Mouse (Mus musculus) layer of hippocampus, postnatal 10 days (tissue): Measurements from ENCODE around the gene Ptprz1. TPM values are rescaled to one million over a fixed set of nuclear protein-coding genes. Genes with fewer than 3 reads are reported as not detected.
"Not testable (repeated sequence)": the region's sequence is repeated elsewhere in the genome, so short reads cannot be mapped to it uniquely, and the experiment has no call there.

ENCODE experiments used
- DNase-seq, 2 experiments: peaks; one replicate each; pipeline ENCODE4 v3.0.0; 2021; ENCODE audit warnings: low spot score in 2 of 2
- total RNA-seq, 2 experiments: library from RNA; stranded (reverse); gene quantifications; 2 replicates each; pipeline ENCODE4 v1.2.3; 2021

Ptprz1 gene
- total RNA-seq, 2 experiments from 2014 or later = 337 to 351 TPM

DNA sequence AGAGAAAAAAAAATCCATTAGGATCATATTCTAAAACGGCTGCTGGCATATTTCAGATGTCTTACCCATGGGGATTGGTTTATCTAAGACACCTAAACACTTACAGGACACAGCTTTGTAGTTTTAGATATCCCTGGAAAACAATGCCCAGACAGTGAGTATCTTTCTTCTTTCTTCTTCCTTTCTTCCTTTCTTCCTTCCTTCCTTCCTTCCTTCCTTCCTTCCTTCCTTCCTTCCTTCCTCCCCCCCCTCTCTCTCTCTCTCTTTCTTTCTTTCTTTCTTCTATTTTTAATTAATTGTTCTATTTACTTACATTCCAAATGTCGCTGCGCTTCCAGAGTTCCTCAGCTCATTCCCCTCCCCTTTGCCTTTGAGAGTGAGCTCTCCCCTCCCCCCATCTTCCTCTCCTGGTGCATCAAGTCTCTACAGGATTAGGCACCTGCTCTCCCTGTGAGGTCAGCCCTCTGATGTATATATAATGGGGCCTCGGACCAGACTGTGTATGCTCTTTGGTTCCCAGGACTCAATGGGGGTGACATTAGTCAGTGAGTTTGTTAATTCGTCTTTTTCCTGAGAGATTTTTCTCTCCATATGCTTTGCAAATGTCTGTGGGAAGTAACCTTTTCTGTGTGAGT is 109.3 kb downstream of the Ptprz1 start:
- DNase-seq = no peak

DNA sequence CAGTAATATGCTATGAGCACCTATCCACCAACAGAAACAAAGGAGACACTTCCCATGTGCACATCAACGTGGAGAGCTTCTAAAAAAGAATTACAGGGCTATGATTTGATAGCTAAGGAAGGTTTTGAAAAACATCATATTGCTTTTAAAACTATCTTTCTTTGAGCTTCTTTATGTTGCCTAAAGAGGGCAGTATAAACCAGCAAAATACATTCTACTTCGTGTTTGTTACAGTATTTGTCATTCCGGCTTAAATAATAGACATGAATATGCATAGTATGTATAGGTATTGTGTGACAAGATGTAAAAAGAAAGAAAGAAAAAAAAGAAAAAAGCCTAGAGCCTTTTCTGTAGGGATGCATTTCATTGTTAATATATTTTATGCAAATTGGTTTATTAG is 127.8 kb downstream of the Ptprz1 start:
- DNase-seq = no peak

DNA sequence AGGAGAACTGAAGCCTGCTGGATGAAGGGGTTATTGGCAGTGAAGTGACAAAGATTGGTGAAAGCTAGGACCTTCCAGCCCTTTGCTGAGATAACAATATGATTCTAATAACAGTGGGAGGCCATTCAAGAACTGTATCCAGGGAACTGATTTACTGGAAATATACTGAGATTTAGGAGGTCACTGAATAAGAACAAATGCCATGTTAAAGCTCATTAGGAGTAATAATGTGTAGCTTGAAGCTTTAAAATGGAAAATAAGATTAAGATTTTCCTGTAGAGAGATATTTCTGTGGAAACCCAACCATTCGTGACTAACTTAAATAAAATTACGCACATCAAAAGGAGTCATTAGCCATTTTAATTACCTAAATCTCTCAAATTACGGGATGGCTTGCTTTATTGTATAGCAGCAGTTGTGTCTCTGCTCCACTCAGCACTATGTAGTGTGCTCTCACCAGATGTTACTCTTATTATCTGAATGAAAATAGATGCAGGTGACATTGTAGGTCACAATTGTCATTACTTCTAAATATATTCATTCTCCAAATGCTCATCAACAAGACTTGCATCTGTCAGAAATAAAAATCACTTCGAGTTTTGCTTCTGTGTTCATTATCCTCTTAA is 139.8 kb downstream of the Ptprz1 start:
- no peak for DNase-seq

DNA sequence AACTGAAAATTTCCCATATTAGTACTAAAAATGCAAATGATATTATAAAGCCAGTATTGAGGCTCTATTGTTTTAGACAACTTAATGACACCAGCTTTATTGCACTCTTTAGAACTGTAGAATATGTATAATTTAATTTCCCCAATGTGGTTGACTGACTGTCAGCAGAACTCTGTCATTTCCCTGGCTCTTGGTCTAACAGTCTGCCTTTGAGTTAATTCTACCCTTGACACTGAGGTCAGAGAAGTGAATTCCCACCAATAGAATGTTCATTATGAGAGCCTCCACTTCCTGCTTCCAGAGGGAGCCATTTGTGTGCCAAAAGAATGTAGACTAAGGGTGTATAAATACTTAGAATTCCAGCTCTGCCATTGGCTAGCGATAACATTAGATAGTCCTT is 152.9 kb downstream of the Ptprz1 start:
- no peak for DNase-seq

DNA sequence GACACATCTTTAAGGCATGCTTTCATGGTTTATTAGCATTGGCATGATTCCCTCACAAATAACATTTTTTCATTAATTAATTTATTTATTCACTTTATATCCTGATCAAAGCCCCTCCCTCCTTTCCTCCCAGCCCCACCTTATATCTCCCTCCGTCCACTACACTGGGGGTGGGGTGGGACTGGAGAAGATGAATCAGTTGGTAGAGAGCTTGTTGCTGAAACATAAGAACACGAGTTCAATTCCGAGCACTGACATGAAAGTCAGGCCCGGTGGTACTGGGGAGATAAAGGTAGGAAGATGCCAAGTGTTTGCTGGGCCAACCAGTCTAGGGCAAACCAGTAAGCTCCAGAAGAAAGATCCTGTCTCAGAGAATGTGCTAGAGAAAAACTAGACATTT is 173.5 kb downstream of the Ptprz1 start:
- no peak for DNase-seq

DNA sequence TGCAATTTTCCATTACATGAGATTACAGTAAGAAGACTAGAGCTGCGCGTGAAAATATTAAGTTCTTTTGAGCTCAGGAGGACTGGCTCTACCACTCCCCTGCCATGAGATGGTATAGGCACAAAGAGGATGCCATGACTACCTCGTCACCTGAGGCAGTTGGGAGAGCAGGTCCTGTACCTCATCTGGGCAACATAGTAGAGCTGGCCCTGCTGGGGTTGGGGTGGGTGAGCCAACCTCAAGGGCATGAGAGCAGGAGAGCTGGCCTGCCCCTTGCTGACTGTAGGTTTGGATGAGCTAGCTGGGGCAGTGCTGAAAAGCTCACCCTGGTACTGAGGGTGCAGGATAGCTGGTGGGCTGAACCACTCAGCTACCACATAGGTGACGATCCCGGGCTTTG is 180.4 kb downstream of the Ptprz1 start:
- DNase-seq = no peak

DNA sequence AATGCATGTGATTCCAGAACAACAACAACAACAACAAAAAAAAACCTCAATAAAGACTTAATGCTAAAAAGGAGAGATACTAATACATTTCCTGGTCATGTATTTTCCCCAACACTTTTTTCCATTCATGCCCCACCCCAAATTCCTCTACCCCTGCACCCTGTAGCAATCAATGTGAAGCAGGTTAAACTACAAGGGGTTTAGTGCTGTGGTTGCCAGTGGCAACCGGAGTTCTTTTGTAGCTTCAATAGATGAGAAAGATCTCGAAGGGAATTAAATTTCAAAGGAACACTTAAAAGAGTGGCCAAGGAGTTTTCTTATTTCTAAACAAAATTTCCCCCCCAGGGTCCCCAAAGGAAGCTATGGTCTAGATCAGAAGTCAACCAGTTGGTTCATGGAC is 200.8 kb downstream of the Ptprz1 start:
- no peak for DNase-seq

DNA sequence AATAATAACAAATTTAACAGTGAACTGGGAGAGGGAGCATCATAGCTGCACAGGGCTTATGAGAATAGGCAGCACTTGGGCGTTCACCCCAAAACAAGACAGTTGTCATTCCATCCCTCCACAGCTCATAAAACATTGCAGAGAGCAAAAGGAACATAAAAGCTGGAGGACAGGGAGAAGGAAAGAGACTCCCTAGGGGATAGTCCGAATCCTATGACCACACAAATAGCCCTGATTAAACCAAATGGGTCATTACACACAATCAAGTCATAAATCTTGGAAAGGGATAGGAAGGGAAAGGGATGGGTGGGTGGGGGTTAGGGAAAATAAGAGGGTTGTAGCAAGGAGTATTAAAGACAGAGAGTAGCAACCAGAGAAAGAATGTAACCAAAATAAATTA is 203.0 kb downstream of the Ptprz1 start:
- no peak for DNase-seq

DNA sequence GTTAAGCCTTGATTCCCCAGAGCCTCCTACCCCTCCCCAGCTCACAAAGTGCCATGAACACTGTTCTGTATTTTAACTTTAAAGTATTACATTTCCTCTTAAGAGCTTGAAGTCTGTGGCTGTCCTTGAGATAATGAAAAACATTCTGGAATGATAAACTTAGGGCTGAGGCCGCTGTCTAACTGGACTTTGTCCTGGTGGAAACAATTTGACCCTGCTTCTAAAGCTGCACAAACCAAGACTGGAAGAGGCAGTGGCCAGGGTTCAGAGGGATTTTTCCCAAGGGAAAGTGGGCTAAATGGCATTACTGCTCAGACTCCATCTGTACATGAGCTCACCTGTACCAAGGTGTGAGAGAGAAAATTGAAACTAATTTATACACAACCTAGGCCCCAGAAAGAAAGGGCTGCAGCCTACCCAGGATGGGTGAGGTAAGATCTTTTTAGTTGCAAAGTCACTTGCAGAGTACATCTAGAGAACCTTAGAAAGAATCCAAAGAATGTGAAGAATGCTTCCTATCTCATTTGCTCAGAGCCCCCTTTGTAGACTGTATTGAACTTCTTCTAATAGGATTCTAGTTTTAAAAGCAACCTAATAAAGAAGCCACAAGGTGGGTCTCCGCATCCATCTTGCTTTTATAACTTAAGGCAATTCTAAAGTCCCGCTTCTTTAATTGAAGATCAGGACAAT is 204.8 kb downstream of the Ptprz1 start:
- DNase-seq = no peak

DNA sequence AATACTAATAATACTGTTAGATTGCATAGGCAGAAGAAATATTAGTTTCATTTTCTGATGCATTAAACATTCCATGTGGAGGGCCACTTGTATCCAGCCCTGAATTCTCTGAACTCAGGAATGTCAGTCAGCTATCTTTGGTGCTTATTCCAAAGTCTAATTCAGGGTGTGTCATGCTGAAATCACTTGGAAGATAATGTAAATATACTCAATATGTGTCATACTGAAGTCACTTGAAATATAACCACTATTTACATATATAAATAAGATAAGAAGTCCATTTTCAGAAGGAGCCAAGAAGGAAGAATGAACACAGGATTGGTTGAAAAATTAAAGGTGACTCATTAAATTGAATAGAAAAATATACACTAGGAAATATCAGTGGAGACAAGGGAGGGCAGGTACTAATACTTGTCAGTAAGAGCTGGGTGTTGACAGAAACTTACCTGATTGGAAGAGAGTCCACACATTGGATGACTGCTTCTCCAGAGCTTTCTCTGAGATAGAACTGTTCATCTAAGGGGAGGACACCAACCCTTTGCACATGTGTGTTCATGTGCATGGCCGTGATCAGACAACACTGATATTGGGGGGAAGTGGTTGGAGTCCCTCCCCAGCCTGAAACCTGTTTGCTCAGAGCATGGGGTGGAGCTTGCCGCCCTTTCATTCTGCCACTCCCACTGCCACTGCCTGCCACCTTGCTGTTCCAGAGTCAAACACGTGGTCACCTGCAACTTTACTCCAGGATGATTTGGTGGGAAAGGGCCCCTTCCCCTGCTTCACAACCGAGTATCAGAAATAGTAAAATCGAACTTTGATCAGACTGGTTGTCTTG is 209.5 kb downstream of the Ptprz1 start:
- DNase-seq = no peak

DNA sequence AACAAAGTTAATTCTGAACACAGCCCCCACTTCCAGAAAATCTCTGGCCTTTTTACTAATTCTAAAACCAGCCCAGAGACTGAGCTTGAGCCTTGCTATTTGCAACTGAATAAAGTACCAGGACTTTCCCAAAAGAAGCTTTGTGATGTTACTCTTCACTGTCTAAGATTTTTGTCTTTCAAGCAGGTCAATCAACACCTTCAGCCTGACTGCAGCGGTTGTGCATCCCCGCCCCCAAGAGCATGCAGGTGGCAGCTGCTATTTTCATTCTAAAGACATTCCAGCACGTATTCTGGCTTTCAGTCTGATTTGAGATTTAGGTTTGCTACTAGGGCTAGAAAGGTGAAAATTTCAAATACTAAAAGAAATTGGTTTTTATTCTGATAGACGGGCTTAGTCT is 214.0 kb downstream of the Ptprz1 start:
- DNase-seq = not testable (repeated sequence)

DNA sequence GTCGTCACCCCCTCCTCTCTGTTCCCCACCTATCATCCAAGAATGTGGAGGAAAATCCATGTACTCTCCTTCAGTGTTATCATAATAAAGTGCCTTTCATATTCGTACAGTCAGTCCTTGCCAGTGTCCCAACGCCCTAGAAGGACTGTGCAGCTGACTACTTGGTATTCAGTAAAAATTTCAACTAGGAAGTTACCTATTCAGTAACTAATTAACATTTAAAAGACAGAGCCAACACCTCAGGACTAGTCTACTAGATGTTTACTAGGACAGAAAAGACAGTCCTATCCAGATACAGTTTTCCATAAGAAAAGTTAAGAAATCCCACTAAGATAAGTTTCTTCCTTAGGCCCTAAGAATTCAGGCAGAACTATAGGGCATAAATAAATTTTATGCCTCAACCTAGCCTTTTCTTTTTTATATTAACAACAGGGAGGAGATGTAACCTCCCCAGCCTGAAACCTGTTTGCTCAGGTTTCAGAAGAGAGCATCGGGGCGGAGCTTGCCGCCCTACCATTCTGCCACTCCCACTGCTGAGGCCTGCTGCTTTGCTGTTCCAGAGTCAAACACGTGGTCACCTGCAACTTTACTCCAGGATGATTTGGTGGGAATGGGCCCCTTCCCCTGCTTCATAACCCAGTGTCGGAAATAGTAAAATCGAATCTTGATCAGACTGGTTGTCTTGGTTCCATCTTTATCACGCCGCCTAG is 215.2 kb downstream of the Ptprz1 start:
- not testable (repeated sequence) for DNase-seq
